Mouse (Mus musculus): ENCODE data around the gene Lgals2. TPM values are rescaled to one million over a fixed set of nuclear protein-coding genes. Genes with fewer than 3 reads are reported as not detected.

Lgals2 gene
- polyA plus RNA-seq, 1 experiment = 2.8 TPM

DNA sequence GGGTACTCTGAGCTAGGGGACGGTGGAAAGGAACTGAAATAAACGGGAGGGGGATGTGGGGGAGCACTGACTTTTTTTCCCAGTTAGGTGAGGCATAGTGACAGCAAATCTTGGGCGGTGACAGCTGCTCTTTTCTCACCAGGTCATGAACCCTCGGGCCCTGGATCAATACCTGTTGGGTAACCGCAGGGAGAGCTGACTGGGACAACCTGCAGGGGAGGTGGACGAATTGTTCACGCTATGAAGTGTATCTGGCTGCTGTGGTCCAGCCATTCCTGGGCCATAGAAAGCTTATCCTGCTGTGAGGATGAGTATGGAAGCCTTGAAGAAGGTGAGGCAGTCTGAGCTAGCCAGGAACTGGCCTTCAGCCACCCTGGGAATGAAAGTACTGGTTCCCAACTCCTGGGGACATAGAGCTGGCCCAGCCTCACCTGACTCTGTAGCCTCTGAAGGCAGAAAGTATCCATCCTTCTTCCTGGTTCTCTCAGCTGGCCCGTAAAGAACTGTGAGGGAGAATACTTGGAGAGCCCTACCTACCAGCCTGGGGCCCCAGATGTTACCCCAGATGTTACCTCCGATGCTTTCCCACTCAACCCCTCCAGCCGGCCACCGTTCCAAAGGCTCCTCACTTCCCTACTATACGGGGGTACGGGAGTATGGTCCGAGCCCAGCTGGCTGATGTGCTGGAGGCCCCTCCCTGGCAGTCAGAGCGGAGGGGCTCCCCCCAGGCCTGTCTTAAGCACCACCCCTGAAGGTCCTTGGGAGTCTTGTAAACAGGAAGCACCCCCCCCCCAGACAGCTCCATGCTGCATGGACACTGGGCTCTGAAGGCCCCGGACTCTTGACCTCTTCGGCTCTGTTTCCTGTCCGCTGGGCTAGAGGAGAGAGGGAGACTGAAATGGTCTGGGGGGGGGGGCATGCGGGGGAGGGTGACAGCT is 23.3 kb downstream of the Lgals2 start:
- H3K27ac ChIP-seq (ENCODE audit: control insufficient read depth, insufficient read depth, low read depth, low read length) = peak overlapping the region; percentile 23; the same call in 1 of the 2 replicates
- H3K27me3 ChIP-seq (ENCODE audit: control insufficient read depth, insufficient read depth, low read length) = no peaks in the 10 kb centered on the region
- H3K4me1 ChIP-seq (ENCODE audit: control insufficient read depth, insufficient read depth, low read length) = peaks cover 2% of the 10 kb centered on the region
- no peaks in the 10 kb centered on the region for H3K36me3 ChIP-seq (ENCODE audit: control insufficient read depth, insufficient read depth, low read length)
- TF ChIP-seq POLR2A (IDR thresholded peaks at IDR 0.05; ENCODE audit: control insufficient read depth, low read depth, low read length) (0 out of 2 replicates have a peak, but pooled peaks have one; percentile 29), CTCF (IDR thresholded peaks at IDR 0.05; ENCODE audit: control insufficient read depth, insufficient read depth, insufficient replicate concordance, low read depth, low read length) (no peak)
- no peak overlapping the region for H3K4me3 ChIP-seq (ENCODE audit: control insufficient read depth, low read depth, low read length)

- Histone ChIP-seq H3K27me3 (ENCODE audit: control insufficient read depth, insufficient read depth, low read length) (no peaks in the 10 kb centered on the region), H3K4me3 (ENCODE audit: control insufficient read depth, low read depth, low read length) (no peak overlapping the region), H3K27ac (ENCODE audit: control insufficient read depth, insufficient read depth, low read depth, low read length) (no peak overlapping the region), H3K4me1 (ENCODE audit: control insufficient read depth, insufficient read depth, low read length) (peaks cover 2% of the 10 kb centered on the region), H3K36me3 (ENCODE audit: control insufficient read depth, insufficient read depth, low read length) (no peaks in the 10 kb centered on the region)
- no peak for TF ChIP-seq CTCF (IDR thresholded peaks at IDR 0.05; ENCODE audit: control insufficient read depth, insufficient read depth, insufficient replicate concordance, low read depth, low read length)
- no peak for TF ChIP-seq POLR2A (IDR thresholded peaks at IDR 0.05; ENCODE audit: control insufficient read depth, low read depth, low read length)
Observed at GRCm38 (mm10) chr15:78830742-78831719, 24.3 kb downstream of the Lgals2 start.

DNA sequence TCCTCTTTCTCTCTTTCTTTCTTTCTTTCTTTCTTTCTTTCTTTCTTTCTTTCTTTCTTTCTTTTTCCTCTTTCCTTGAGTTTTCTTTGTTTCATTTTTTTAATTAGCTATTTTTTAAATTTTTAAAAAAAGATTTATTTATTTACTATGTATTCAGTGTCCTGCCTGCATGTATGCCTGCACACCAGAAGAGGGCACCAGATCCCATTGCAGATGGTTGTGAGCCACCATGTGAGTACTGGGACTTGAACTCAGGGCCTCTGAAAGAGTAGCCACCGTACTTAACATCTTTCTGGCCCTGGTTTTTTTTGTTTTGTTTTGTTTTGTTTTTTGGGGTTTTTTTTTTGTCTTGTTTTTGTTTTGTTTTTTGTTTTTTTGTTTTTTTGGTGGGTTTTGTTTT is 25.7 kb downstream of the Lgals2 start:
- Histone ChIP-seq H3K27ac (ENCODE audit: control insufficient read depth, insufficient read depth, low read depth, low read length) (no peak overlapping the region), H3K4me1 (ENCODE audit: control insufficient read depth, insufficient read depth, low read length) (peaks cover 2% of the 10 kb centered on the region; the same call in 1 of the 2 replicates), H3K27me3 (ENCODE audit: control insufficient read depth, insufficient read depth, low read length) (no peaks in the 10 kb centered on the region), H3K4me3 (ENCODE audit: control insufficient read depth, low read depth, low read length) (no peak overlapping the region), H3K36me3 (ENCODE audit: control insufficient read depth, insufficient read depth, low read length) (no peaks in the 10 kb centered on the region)
- no peak for TF ChIP-seq CTCF (IDR thresholded peaks at IDR 0.05; ENCODE audit: control insufficient read depth, insufficient read depth, insufficient replicate concordance, low read depth, low read length)
- no peak for TF ChIP-seq POLR2A (IDR thresholded peaks at IDR 0.05; ENCODE audit: control insufficient read depth, low read depth, low read length)

DNA sequence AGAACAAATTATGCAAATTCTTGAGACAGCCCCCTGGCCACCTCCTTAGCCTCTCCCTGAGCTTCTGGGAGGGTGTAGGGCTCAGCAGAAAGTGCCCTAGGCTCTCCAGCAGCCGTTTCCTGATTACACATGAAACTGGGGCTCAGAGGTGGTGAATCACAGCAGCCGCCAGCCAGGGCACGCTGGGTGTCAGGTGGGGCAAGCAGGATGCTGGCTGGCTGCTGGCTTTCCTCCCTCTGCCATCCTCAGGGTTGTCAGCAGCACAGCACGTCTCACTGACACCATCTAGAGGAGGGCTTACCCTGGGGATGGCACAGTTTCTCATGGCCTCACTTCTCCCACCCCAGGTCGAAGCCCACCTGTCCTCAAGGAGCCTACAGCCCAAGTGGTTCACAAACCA is 27.0 kb downstream of the Lgals2 start:
- H3K27ac ChIP-seq (ENCODE audit: control insufficient read depth, insufficient read depth, low read depth, low read length) = no peak overlapping the region
- H3K27me3 ChIP-seq (ENCODE audit: control insufficient read depth, insufficient read depth, low read length) = no peaks in the 10 kb centered on the region

DNA sequence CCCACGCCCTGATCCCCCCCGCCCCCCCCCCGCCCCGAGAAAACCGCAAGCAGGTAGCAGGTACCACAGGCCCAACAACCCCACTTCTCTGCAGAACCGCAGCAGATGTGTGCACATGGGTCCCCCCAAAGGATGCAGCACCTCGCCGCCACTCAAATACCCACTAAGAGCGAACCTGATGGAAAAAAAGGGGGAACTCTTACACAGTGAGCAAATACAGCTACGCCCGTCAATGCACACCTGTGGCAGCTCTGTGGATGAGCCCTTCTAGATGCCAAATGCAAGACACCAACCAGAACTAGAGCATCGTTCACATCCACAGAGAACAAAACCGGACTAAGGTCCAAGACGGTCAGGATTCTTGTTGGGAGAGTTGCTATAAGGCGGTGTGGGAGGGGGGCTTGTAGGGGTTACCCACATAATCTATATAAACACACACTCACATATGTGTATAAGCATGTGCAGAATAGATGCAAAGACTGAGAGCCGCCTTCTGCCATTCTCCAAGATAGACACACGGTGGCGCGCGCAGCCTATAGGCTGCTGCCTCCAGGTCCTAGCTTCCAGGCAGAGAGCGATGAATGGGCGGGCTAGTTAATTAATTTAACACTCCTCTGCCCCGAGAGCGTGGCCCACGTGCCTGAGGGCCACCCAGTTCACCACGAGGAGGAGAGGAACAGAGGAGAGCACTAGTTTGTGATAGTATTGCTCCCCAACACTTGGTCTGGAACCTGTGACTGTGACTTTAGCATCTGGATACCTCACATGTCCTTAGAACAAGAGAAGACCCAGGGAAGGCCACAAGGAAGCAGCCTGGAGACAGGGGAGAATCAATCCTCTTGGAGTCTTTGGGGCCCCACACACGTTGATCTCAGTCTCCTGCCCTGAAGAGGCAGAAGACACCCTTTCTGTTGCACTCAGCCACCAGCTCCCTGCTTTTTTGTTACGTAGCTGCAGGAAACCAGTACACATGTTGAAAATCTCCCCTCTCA is 28.8 kb downstream of the Lgals2 start:
- TF ChIP-seq CTCF (IDR thresholded peaks at IDR 0.05; ENCODE audit: control insufficient read depth, insufficient read depth, insufficient replicate concordance, low read depth, low read length) (peak; percentile 64; the same call in 1 of the 2 replicates), POLR2A (IDR thresholded peaks at IDR 0.05; ENCODE audit: control insufficient read depth, low read depth, low read length) (no peak)
- no peak overlapping the region for H3K27ac ChIP-seq (ENCODE audit: control insufficient read depth, insufficient read depth, low read depth, low read length)
- no peaks in the 10 kb centered on the region for H3K36me3 ChIP-seq (ENCODE audit: control insufficient read depth, insufficient read depth, low read length)
- no peaks in the 10 kb centered on the region for H3K27me3 ChIP-seq (ENCODE audit: control insufficient read depth, insufficient read depth, low read length)
- no peak overlapping the region for H3K4me3 ChIP-seq (ENCODE audit: control insufficient read depth, low read depth, low read length)
- no peaks in the 10 kb centered on the region for H3K4me1 ChIP-seq (ENCODE audit: control insufficient read depth, insufficient read depth, low read length)

More for the DNA sequence above, 27.0 kb downstream of the Lgals2 start:
- Histone ChIP-seq H3K4me3 (ENCODE audit: control insufficient read depth, low read depth, low read length) (no peak overlapping the region), H3K4me1 (ENCODE audit: control insufficient read depth, insufficient read depth, low read length) (peaks cover 2% of the 10 kb centered on the region; the same call in 1 of the 2 replicates), H3K36me3 (ENCODE audit: control insufficient read depth, insufficient read depth, low read length) (no peaks in the 10 kb centered on the region)
- TF ChIP-seq CTCF (IDR thresholded peaks at IDR 0.05; ENCODE audit: control insufficient read depth, insufficient read depth, insufficient replicate concordance, low read depth, low read length) (no peak), POLR2A (IDR thresholded peaks at IDR 0.05; ENCODE audit: control insufficient read depth, low read depth, low read length) (no peak)

GRCm38 (mm10) chr15:78816074-78816391 is 39.3 kb downstream of the Lgals2 start:
- Histone ChIP-seq H3K27me3 (ENCODE audit: control insufficient read depth, insufficient read depth, low read length) (no peaks in the 10 kb centered on the region), H3K36me3 (ENCODE audit: control insufficient read depth, insufficient read depth, low read length) (no peaks in the 10 kb centered on the region), H3K27ac (ENCODE audit: control insufficient read depth, insufficient read depth, low read depth, low read length) (no peak overlapping the region), H3K4me3 (ENCODE audit: control insufficient read depth, low read depth, low read length) (no peak overlapping the region), H3K4me1 (ENCODE audit: control insufficient read depth, insufficient read depth, low read length) (no peaks in the 10 kb centered on the region; the same call in 1 of the 2 replicates)
- no peak for TF ChIP-seq CTCF (IDR thresholded peaks at IDR 0.05; ENCODE audit: control insufficient read depth, insufficient read depth, insufficient replicate concordance, low read depth, low read length)

Measured in testis, adult 2 months (tissue).